Mouse (Mus musculus) lung, embryonic 14.5 days (tissue): ENCODE measurements at regions not wholly inside any gene's neighbourhood (a gene's known extent, or its start where the extent isn't known, plus 50 kb on each side); places are given as distances from the start of the nearest gene placed in this dataset.

ENCODE experiments used
- ATAC-seq: fragments of 200-750 bp; cut with Nextera tagmentation; 2 replicates; pipeline ENCODE4 v1.8.0; 2017; ENCODE audit warnings: mild to moderate bottlenecking, moderate TSS enrichment, moderate library complexity; ENCODE audit not compliant: insufficient read depth
- DNase-seq: peaks from one replicate; pipeline ENCODE4 v3.0.0-alpha.2; 2015
- H3K27ac ChIP-seq: fragments of 300-500 bp; sonication (generic); 2 replicates; pipeline ENCODE4 v1.5.1; 2014; ENCODE audit warnings: low read depth, mild to moderate bottlenecking, moderate library complexity
- H3K27me3 ChIP-seq: fragments of 300-500 bp; sonication (generic); 2 replicates; pipeline ENCODE4 v1.6.1; 2014; ENCODE audit warnings: low read length, control low read depth; ENCODE audit not compliant: insufficient read depth
- H3K36me3 ChIP-seq: fragments of 300-500 bp; sonication (generic); 2 replicates; pipeline ENCODE4 v1.6.1; 2014; ENCODE audit warnings: control low read depth; ENCODE audit not compliant: insufficient read depth
- H3K4me1 ChIP-seq: fragments of 300-500 bp; sonication (generic); 2 replicates; pipeline ENCODE4 v1.6.1; 2014; ENCODE audit warnings: antibody characterized with exemption, control low read depth; ENCODE audit not compliant: insufficient read depth
- H3K4me2 ChIP-seq: fragments of 300-500 bp; sonication (generic); 2 replicates; pipeline ENCODE4 v1.6.1; 2014; ENCODE audit warnings: mild to moderate bottlenecking
- H3K4me3 ChIP-seq: fragments of 300-500 bp; sonication (generic); 2 replicates; pipeline ENCODE4 v1.5.1; 2014; ENCODE audit warnings: low read depth, low read length
- H3K9ac ChIP-seq: fragments of 300-500 bp; sonication (generic); 2 replicates; pipeline ENCODE4 v1.6.1; 2014
- H3K9me3 ChIP-seq: fragments of 300-500 bp; sonication (generic); 2 replicates; pipeline ENCODE4 v1.6.1; 2016; ENCODE audit warnings: low read depth, low read length, control low read depth
- CTCF ChIP-seq: IDR thresholded peaks from 2 replicates; pipeline ENCODE4 v1.5.1; 2016; ENCODE audit warnings: antibody characterized with exemption, low read depth
- WGBS: fragments of 180-500 bp; shearing (Covaris S2); extraction: QIAGEN DNeasy Blood & Tissue Kit; methylation state at CpG from one replicate; pipeline ENCODE4 v1.1.7; 2014; 5-methylcytosine and 5-hydroxymethylcytosine counted together

GRCm38 (mm10) chr10:110534387-110534786, 78.4 kb upstream of the Nav3 start:
- Histone ChIP-seq H3K9ac (no peak overlapping the region), H3K36me3 (no peaks in the 10 kb centered on the region), H3K27me3 (no peaks in the 10 kb centered on the region), H3K27ac (no peak overlapping the region), H3K4me1 (no peaks in the 10 kb centered on the region), H3K9me3 (no peaks in the 10 kb centered on the region), H3K4me3 (no peak overlapping the region), H3K4me2 (no peak overlapping the region)
- DNase-seq (no peak), ATAC-seq (no peak)
- WGBS: 30% methylated on average over 5 of the region's 5 CpGs
- no peak for TF ChIP-seq CTCF

- H3K27ac ChIP-seq: no peak overlapping the region
- H3K9me3 ChIP-seq: no peaks in the 10 kb centered on the region
- WGBS: 54% methylated on average over 6 of the region's 6 CpGs
- no peaks in the 10 kb centered on the region for H3K36me3 ChIP-seq
- H3K27me3 ChIP-seq: no peaks in the 10 kb centered on the region
- DNase-seq (no peak), ATAC-seq (no peak)
- TF ChIP-seq CTCF: no peak
- no peak overlapping the region for H3K4me3 ChIP-seq
- H3K4me1 ChIP-seq: no peaks in the 10 kb centered on the region
- no peak overlapping the region for H3K4me2 ChIP-seq
- no peak overlapping the region for H3K9ac ChIP-seq
Observed at GRCm38 (mm10) chr10:110542712-110543111, 86.7 kb upstream of the Nav3 start.

GRCm38 (mm10) chr10:110548391-110548790, 92.4 kb upstream of the Nav3 start:
- H3K9me3 ChIP-seq: no peaks in the 10 kb centered on the region
- H3K27ac ChIP-seq: no peak overlapping the region
- H3K9ac ChIP-seq: no peak overlapping the region
- H3K4me2 ChIP-seq: no peak overlapping the region
- H3K4me1 ChIP-seq: no peaks in the 10 kb centered on the region
- H3K36me3 ChIP-seq: no peaks in the 10 kb centered on the region
- ATAC-seq (no peak), DNase-seq (no peak)
- no peak for TF ChIP-seq CTCF
- no peaks in the 10 kb centered on the region for H3K27me3 ChIP-seq
- no peak overlapping the region for H3K4me3 ChIP-seq
- WGBS: 87% methylated on average over 2 of the region's 2 CpGs

- DNase-seq: no peak
- Histone ChIP-seq H3K4me3 (no peak overlapping the region), H3K9me3 (no peaks in the 10 kb centered on the region), H3K9ac (no peak overlapping the region), H3K4me2 (no peak overlapping the region), H3K27ac (no peak overlapping the region), H3K27me3 (no peaks in the 10 kb centered on the region), H3K4me1 (no peaks in the 10 kb centered on the region), H3K36me3 (no peaks in the 10 kb centered on the region)
- no peak for ATAC-seq
- 33% methylated on average over 6 of the region's 6 CpGs for WGBS
- TF ChIP-seq CTCF: no peak
Observed at GRCm38 (mm10) chr10:110553954-110554353, 98.0 kb upstream of the Nav3 start.

GRCm38 (mm10) chr10:110556326-110556883, 100.4 kb upstream of the Nav3 start:
- Histone ChIP-seq H3K4me3 (no peak overlapping the region), H3K4me1 (no peaks in the 10 kb centered on the region), H3K36me3 (no peaks in the 10 kb centered on the region), H3K27me3 (no peaks in the 10 kb centered on the region), H3K4me2 (no peak overlapping the region), H3K9ac (no peak overlapping the region), H3K27ac (no peak overlapping the region), H3K9me3 (no peaks in the 10 kb centered on the region)
- DNase-seq (peak; percentile 41), ATAC-seq (no peak)
- no peak for TF ChIP-seq CTCF
- 90% methylated on average over 1 of the region's 1 CpGs for WGBS

- no peak for DNase-seq
- ATAC-seq: no peak
- Histone ChIP-seq H3K27ac (no peak overlapping the region), H3K4me1 (no peaks in the 10 kb centered on the region), H3K4me3 (no peak overlapping the region), H3K27me3 (no peaks in the 10 kb centered on the region), H3K9me3 (no peaks in the 10 kb centered on the region), H3K9ac (no peak overlapping the region), H3K36me3 (no peaks in the 10 kb centered on the region), H3K4me2 (no peak overlapping the region)
- no peak for TF ChIP-seq CTCF
- WGBS: 80% methylated on average over 5 of the region's 5 CpGs
Observed at GRCm38 (mm10) chr10:110563057-110563456, 107.1 kb upstream of the Nav3 start.

GRCm38 (mm10) chr10:110563571-110563970, 107.6 kb upstream of the Nav3 start:
- ATAC-seq (no peak), DNase-seq (no peak)
- 75% methylated on average over 1 of the region's 1 CpGs for WGBS
- TF ChIP-seq CTCF: no peak
- no peak overlapping the region for H3K9ac ChIP-seq
- no peak overlapping the region for H3K4me2 ChIP-seq
- no peaks in the 10 kb centered on the region for H3K27me3 ChIP-seq
- H3K4me1 ChIP-seq: no peaks in the 10 kb centered on the region
- no peaks in the 10 kb centered on the region for H3K36me3 ChIP-seq
- H3K4me3 ChIP-seq: no peak overlapping the region
- H3K9me3 ChIP-seq: no peaks in the 10 kb centered on the region
- H3K27ac ChIP-seq: no peak overlapping the region
